Mouse (Mus musculus): ENCODE measurements around the gene Gm5269. TPM values are rescaled to one million over a fixed set of nuclear protein-coding genes. Genes with fewer than 3 reads are reported as not detected.

Gm5269 gene
- total and polyA plus RNA-seq, 3 experiments = not detected

GRCm38 (mm10) chr1:45845466-45845865 lies 44.6 kb downstream of the Gm5269 start:
- Histone ChIP-seq H3K4me1 (ENCODE audit: control insufficient read depth, insufficient read depth, low read length) (no peaks in the 10 kb centered on the region; the same call in 1 of the 2 replicates), H3K9ac (ENCODE audit: low read depth, low read length) (no peak overlapping the region), H3K27ac (peak overlapping the region; percentile 69), H3K4me3 (no peak overlapping the region), H3K79me2 (replicated peaks; ENCODE audit: control insufficient read depth, insufficient read depth, low read length) (no peaks in the 10 kb centered on the region), H3K36me3 (ENCODE audit: control insufficient read depth, insufficient read depth, low read length) (peaks cover 8% of the 10 kb centered on the region; the same call in 1 of the 2 replicates), H3K27me3 (ENCODE audit: control insufficient read depth, insufficient read depth, low read length) (no peaks in the 10 kb centered on the region)
- no peak for DNase-seq
- TF ChIP-seq POLR2A (IDR thresholded peaks at IDR 0.05; ENCODE audit: insufficient read depth, low read depth, low read length) (no peak), EP300 (IDR thresholded peaks at IDR 0.05; ENCODE audit: insufficient read depth, low read depth, low read length) (no peak), CTCF (IDR thresholded peaks at IDR 0.05) (no peak)
- WGBS = 82% methylated on average over 1 of the region's 1 CpGs
- intact Hi-C loops (cut with DNase I) = no loop called here

Other genes with a start within 250 kb of the Gm5269 start
- gene Wdr75, start 95.1 kb downstream of the Gm5269 start, total RNA-seq (2021) = 10 to 100 TPM; 19.1 to 22.8 TPM
- 27.8 and 40.0 TPM in 2 replicates for gene Wdr75, start 95.1 kb downstream of the Gm5269 start, polyA plus RNA-seq (2012; rRNA removed)
- 10 to 100 TPM; 13.5 to 19.5 TPM for gene Slc40a1, start 36.2 kb upstream of the Gm5269 start, total RNA-seq (2021)
- gene Slc40a1, start 36.2 kb upstream of the Gm5269 start, polyA plus RNA-seq (2012; rRNA removed) = 7.4 and 18.4 TPM in 2 replicates
- gene Dnah7b, start 176.0 kb upstream of the Gm5269 start, total RNA-seq (2021) = under 1 TPM; 0.42 to 0.73 TPM
- 0.29 and 0.55 TPM in 2 replicates for gene Dnah7b, start 176.0 kb upstream of the Gm5269 start, polyA plus RNA-seq (2012; rRNA removed)

All from heart, adult 2 months (tissue).